Mouse (Mus musculus) gastrocnemius, postnatal 36 days (tissue): ENCODE data around the gene Gstt2. TPM values are rescaled to one million over a fixed set of nuclear protein-coding genes. Genes with fewer than 3 reads are reported as not detected.

ENCODE experiments used
- total RNA-seq, 2 experiments: library from RNA; stranded (reverse); gene quantifications; 2 replicates each; pipeline ENCODE4 v1.2.3; 2021

Gene Gstt2
- total RNA-seq, 2 experiments from 2014 or later, result 3.6 to 4.7 TPM

Other genes with a start within 250 kb of the Gstt2 start
- gene Ggt5, start 248.1 kb downstream of the Gstt2 start, total RNA-seq, result 1 to 10 TPM; 3.0 to 5.2 TPM
- 1 to 10 TPM in 1 of 2 experiments, under 1 TPM in 1; 0.99 to 1.4 TPM for gene Susd2, start 193.4 kb downstream of the Gstt2 start, total RNA-seq
- gene Cabin1, start 73.1 kb downstream of the Gstt2 start, total RNA-seq, result 1 to 10 TPM; 7.3 to 8.7 TPM
- 10 to 100 TPM; 28.5 to 41.7 TPM for gene Ddt, start 64.0 kb downstream of the Gstt2 start, total RNA-seq
- not detected for gene Gm20441, start 56.5 kb downstream of the Gstt2 start, total RNA-seq
- gene Gstt3, start 56.0 kb downstream of the Gstt2 start, total RNA-seq, result 1 to 10 TPM; 3.3 to 3.5 TPM
- gene Gstt1, start 38.8 kb downstream of the Gstt2 start, total RNA-seq, result 1 to 10 TPM; 4.4 to 5.6 TPM
- gene Gstt4, start 14.9 kb downstream of the Gstt2 start, total RNA-seq, result not detected
- gene Mif, start 22.8 kb upstream of the Gstt2 start, total RNA-seq, result 100 to 1,000 TPM; 135 to 144 TPM
- gene Derl3, start 56.0 kb upstream of the Gstt2 start, total RNA-seq, result not detected
- gene Smarcb1, start 84.2 kb upstream of the Gstt2 start, total RNA-seq, result 10 to 100 TPM; 10.8 to 12.2 TPM
- 1,000 to 10,000 TPM; 1,320 to 1,585 TPM for gene Chchd10, start 95.7 kb upstream of the Gstt2 start, total RNA-seq
- 1 to 10 TPM; 2.1 to 2.3 TPM for gene Mmp11, start 99.1 kb upstream of the Gstt2 start, total RNA-seq
- not detected for gene Gm867, start 103.2 kb upstream of the Gstt2 start, total RNA-seq
- gene Vpreb3, start 105.6 kb upstream of the Gstt2 start, total RNA-seq, result not detected
- not detected for gene Gm5134, start 117.1 kb upstream of the Gstt2 start, total RNA-seq
- 1 to 10 TPM; 6.5 to 7.4 TPM for gene Zfp280b, start 195.2 kb upstream of the Gstt2 start, total RNA-seq